Mouse (Mus musculus): ENCODE measurements at regions not wholly inside any gene's neighbourhood (a gene's known extent, or its start where the extent isn't known, plus 50 kb on each side); places are given as distances from the start of the nearest gene placed in this dataset.

- no peak for DNase-seq
Observed at GRCm38 (mm10) chr6:51641965-51642364, 118.3 kb downstream of the Snx10 start.

- DNase-seq = no peak
Observed at GRCm38 (mm10) chr6:51648813-51649212, 125.1 kb downstream of the Snx10 start.

GRCm38 (mm10) chr6:51653753-51654152 is 130.1 kb downstream of the Snx10 start:
- DNase-seq = no peak

- no peak for DNase-seq
Observed at GRCm38 (mm10) chr6:51654991-51655390, 131.3 kb downstream of the Snx10 start.

- DNase-seq = no peak
Observed at GRCm38 (mm10) chr6:51656078-51656477, 132.4 kb downstream of the Snx10 start.

GRCm38 (mm10) chr6:51656883-51657640 is 133.4 kb downstream of the Snx10 start:
- no peak for DNase-seq

GRCm38 (mm10) chr6:51658360-51658759 is 134.7 kb downstream of the Snx10 start:
- no peak for DNase-seq

- DNase-seq = no peak
Observed at GRCm38 (mm10) chr6:51663178-51663577, 139.5 kb downstream of the Snx10 start.

GRCm38 (mm10) chr6:51664049-51664448 is 140.3 kb downstream of the Snx10 start:
- DNase-seq = no peak

GRCm38 (mm10) chr6:51667022-51667421 is 143.3 kb downstream of the Snx10 start:
- DNase-seq = no peak

GRCm38 (mm10) chr6:51675342-51675945 is 151.7 kb downstream of the Snx10 start:
- DNase-seq = no peak

GRCm38 (mm10) chr6:51677162-51677996 is 153.7 kb downstream of the Snx10 start:
- no peak for DNase-seq

- DNase-seq = peak; percentile 7
Observed at GRCm38 (mm10) chr6:51678743-51679142, 155.0 kb downstream of the Snx10 start.

GRCm38 (mm10) chr6:51680239-51680857 is 156.6 kb downstream of the Snx10 start:
- no peak for DNase-seq

- DNase-seq = no peak
Observed at GRCm38 (mm10) chr6:51683131-51683530, 159.4 kb downstream of the Snx10 start.

GRCm38 (mm10) chr6:51685651-51686287 is 162.1 kb downstream of the Snx10 start:
- DNase-seq = no peak

GRCm38 (mm10) chr6:51690795-51691563 is 167.3 kb downstream of the Snx10 start:
- no peak for DNase-seq

- no peak for DNase-seq
Observed at GRCm38 (mm10) chr6:51693984-51694383, 170.3 kb downstream of the Snx10 start.

- DNase-seq = no peak
Observed at GRCm38 (mm10) chr6:51696396-51696795, 172.7 kb downstream of the Snx10 start.

GRCm38 (mm10) chr6:51697754-51698153 is 174.1 kb downstream of the Snx10 start:
- no peak for DNase-seq

- DNase-seq = no peak
Observed at GRCm38 (mm10) chr6:51698244-51698643, 174.5 kb downstream of the Snx10 start.

Measured in gastrocnemius, postnatal 10 days (tissue).